Mouse (Mus musculus) heart, embryonic 12.5 days (tissue): ENCODE results near the gene Cbln4. TPM values are rescaled to one million over a fixed set of nuclear protein-coding genes. Genes with fewer than 3 reads are reported as not detected.

Experiments
- ATAC-seq: fragments of 200-750 bp; cut with Nextera tagmentation; 2 replicates; pipeline ENCODE4 v1.8.0; 2017; ENCODE audit warnings: moderate TSS enrichment, moderate library complexity; ENCODE audit not compliant: insufficient number of reproducible peaks, low FRiP score
- H3K27ac ChIP-seq: fragments of 300-500 bp; sonication (generic); 2 replicates; pipeline ENCODE4 v1.5.1; 2016; ENCODE audit warnings: mild to moderate bottlenecking, moderate library complexity; ENCODE audit not compliant: poor library complexity, severe bottlenecking
- H3K27me3 ChIP-seq: fragments of 300-500 bp; sonication (generic); replicated peaks from 2 replicates; pipeline ENCODE4 v1.6.1; 2016; ENCODE audit warnings: mild to moderate bottlenecking, moderate library complexity
- H3K36me3 ChIP-seq: fragments of 300-500 bp; sonication (generic); 2 replicates; pipeline ENCODE4 v1.6.1; 2016; ENCODE audit warnings: mild to moderate bottlenecking, moderate library complexity
- H3K4me1 ChIP-seq: fragments of 300-500 bp; sonication (generic); replicated peaks from 2 replicates; pipeline ENCODE4 v1.6.1; 2016; ENCODE audit warnings: mild to moderate bottlenecking
- H3K4me2 ChIP-seq: fragments of 300-500 bp; sonication (generic); 2 replicates; pipeline ENCODE4 v1.6.1; 2016; ENCODE audit warnings: mild to moderate bottlenecking, moderate library complexity
- H3K4me3 ChIP-seq: fragments of 300-500 bp; sonication (generic); 2 replicates; pipeline ENCODE4 v1.5.1; 2016; ENCODE audit warnings: mild to moderate bottlenecking
- H3K9ac ChIP-seq: fragments of 300-500 bp; sonication (generic); 2 replicates; pipeline ENCODE4 v1.6.1; 2016; ENCODE audit warnings: mild to moderate bottlenecking, moderate library complexity
- H3K9me3 ChIP-seq: fragments of 300-500 bp; sonication (generic); replicated peaks from 2 replicates; pipeline ENCODE4 v1.6.1; 2016; ENCODE audit warnings: mild to moderate bottlenecking, moderate library complexity
- WGBS: fragments of 180-500 bp; shearing (Covaris S2); methylation state at CpG from one replicate; pipeline ENCODE4 v1.1.7; 2016; 5-methylcytosine and 5-hydroxymethylcytosine counted together
- polyA plus RNA-seq: library from polyadenylated mRNA; unstranded; fragments of >200 nt; fragmentation: Nextera tagmentation; extraction: Ambion mirVana; gene quantifications from 2 replicates; pipeline ENCODE4 v1.2.1, GENCODE M21; 2016

Cbln4 gene
- 0.11 and 0.18 TPM in 2 replicates for polyA plus RNA-seq

GRCm38 (mm10) chr2:172043235-172043610 lies at the start of gene Cbln4:
Cbln4 (minus strand) TSS chr2:172043466.
- peak within 1 kb of the TSS; percentile 76 for H3K4me2 ChIP-seq
- peaks cover 54% of the 10 kb centered on the region for H3K27me3 ChIP-seq
- under 1% methylated on average over 23 of the region's 23 CpGs for whole genome bisulfite sequencing
- no peak for ATAC-seq
- no peaks in the 10 kb centered on the region for H3K9me3 ChIP-seq
- no peaks in the 10 kb centered on the region for H3K36me3 ChIP-seq
- no peak within 1 kb of the TSS for H3K27ac ChIP-seq
- no peak within 1 kb of the TSS for H3K9ac ChIP-seq
- H3K4me1 ChIP-seq, result peaks cover 30% of the 10 kb centered on the region
- peak within 1 kb of the TSS; percentile 43 for H3K4me3 ChIP-seq

DNA sequence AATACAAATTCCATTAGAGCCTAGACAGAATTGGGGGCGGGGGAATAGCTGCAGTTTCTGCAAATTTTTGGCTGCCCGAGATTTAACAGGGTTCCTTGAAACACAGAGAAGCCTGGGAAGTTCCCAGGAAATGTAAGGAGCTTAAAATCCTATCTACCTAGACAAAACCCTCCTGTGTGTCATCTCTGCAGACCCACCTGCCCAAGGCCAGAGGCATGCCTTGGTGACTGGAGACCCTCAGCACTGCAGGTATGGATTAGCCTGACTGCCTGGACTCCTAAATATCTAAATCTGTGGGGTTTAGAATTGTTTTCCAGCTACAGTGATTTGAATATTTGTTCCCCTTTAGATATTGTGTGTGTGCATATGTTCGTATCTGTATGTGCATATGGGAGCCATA lies 35.3 kb upstream of the Cbln4 start:
- Histone ChIP-seq H3K36me3 (no peaks in the 10 kb centered on the region), H3K4me3 (no peak overlapping the region), H3K9ac (no peak overlapping the region), H3K9me3 (no peaks in the 10 kb centered on the region), H3K27ac (no peak overlapping the region), H3K27me3 (no peaks in the 10 kb centered on the region), H3K4me2 (no peak overlapping the region), H3K4me1 (no peaks in the 10 kb centered on the region)
- no peak for ATAC-seq
- WGBS, result 74% methylated on average over 3 of the region's 3 CpGs

GRCm38 (mm10) chr2:172076295-172076694 lies 33.0 kb upstream of the Cbln4 start:
- Histone ChIP-seq H3K4me3 (no peak overlapping the region), H3K27me3 (no peaks in the 10 kb centered on the region), H3K27ac (no peak overlapping the region), H3K36me3 (no peaks in the 10 kb centered on the region), H3K4me1 (no peaks in the 10 kb centered on the region), H3K9ac (no peak overlapping the region), H3K9me3 (no peaks in the 10 kb centered on the region; the same call in 1 of the 2 replicates), H3K4me2 (no peak overlapping the region)
- no peak for ATAC-seq
- 75% methylated on average over 5 of the region's 5 CpGs for WGBS

- Histone ChIP-seq H3K36me3 (no peaks in the 10 kb centered on the region), H3K4me3 (no peak overlapping the region), H3K9me3 (peaks cover 10% of the 10 kb centered on the region), H3K4me1 (no peaks in the 10 kb centered on the region), H3K4me2 (no peak overlapping the region), H3K27me3 (no peaks in the 10 kb centered on the region), H3K27ac (no peak overlapping the region), H3K9ac (no peak overlapping the region)
- no peak for ATAC-seq
- WGBS, result 73% methylated on average over 7 of the region's 7 CpGs
Measured at GRCm38 (mm10) chr2:172062876-172063275, 19.6 kb upstream of the Cbln4 start.

DNA sequence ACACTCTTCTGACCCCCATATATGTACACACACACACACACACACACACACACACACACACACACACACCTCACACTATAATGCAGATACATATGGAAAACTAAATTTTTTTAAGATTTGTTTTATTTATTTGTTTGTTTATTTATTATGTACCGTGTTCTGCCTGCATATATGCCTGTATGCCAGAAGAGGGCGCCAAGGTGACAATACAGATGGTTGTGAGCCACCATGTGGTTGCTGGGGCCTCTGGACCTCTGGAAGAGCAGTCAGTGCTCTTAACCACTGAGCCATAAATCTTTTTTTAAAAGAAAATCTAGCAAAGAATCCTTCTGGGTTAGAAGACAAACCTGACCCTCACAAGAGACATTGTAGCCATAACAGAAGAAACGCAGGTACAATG lies 16.5 kb upstream of the Cbln4 start:
- Histone ChIP-seq H3K36me3 (no peaks in the 10 kb centered on the region), H3K4me1 (no peaks in the 10 kb centered on the region), H3K4me3 (no peak overlapping the region), H3K27ac (no peak overlapping the region), H3K9me3 (no peaks in the 10 kb centered on the region), H3K4me2 (no peak overlapping the region), H3K27me3 (no peaks in the 10 kb centered on the region), H3K9ac (no peak overlapping the region)
- 59% methylated on average over 3 of the region's 3 CpGs for whole genome bisulfite sequencing
- no peak for ATAC-seq

GRCm38 (mm10) chr2:172058936-172059665 lies 15.8 kb upstream of the Cbln4 start:
- no peaks in the 10 kb centered on the region for H3K4me1 ChIP-seq
- H3K9ac ChIP-seq, result no peak overlapping the region
- H3K9me3 ChIP-seq, result no peaks in the 10 kb centered on the region
- no peak overlapping the region for H3K27ac ChIP-seq
- 77% methylated on average over 7 of the region's 7 CpGs for WGBS
- no peak overlapping the region for H3K4me3 ChIP-seq
- H3K27me3 ChIP-seq, result no peaks in the 10 kb centered on the region
- no peak overlapping the region for H3K4me2 ChIP-seq
- no peak for ATAC-seq
- no peaks in the 10 kb centered on the region for H3K36me3 ChIP-seq

GRCm38 (mm10) chr2:172046002-172046401 lies 2.7 kb upstream of the Cbln4 start:
- Histone ChIP-seq H3K36me3 (no peaks in the 10 kb centered on the region), H3K9me3 (no peaks in the 10 kb centered on the region), H3K4me2 (no peak overlapping the region), H3K27ac (no peak overlapping the region), H3K9ac (no peak overlapping the region), H3K4me3 (no peak overlapping the region), H3K27me3 (peaks cover 47% of the 10 kb centered on the region), H3K4me1 (peaks cover 30% of the 10 kb centered on the region)
- 28% methylated on average over 7 of the region's 7 CpGs for WGBS
- peak; percentile 58 for ATAC-seq

- H3K36me3 ChIP-seq, result no peaks in the 10 kb centered on the region
- under 1% methylated on average over 46 of the region's 46 CpGs for WGBS
- H3K4me3 ChIP-seq, result peak overlapping the region; percentile 43
- H3K27me3 ChIP-seq, result peaks cover 53% of the 10 kb centered on the region
- no peak overlapping the region for H3K27ac ChIP-seq
- H3K4me2 ChIP-seq, result peak overlapping the region; percentile 76
- H3K4me1 ChIP-seq, result peaks cover 30% of the 10 kb centered on the region
- ATAC-seq, result no peak
- no peak overlapping the region for H3K9ac ChIP-seq
- H3K9me3 ChIP-seq, result no peaks in the 10 kb centered on the region
Measured at GRCm38 (mm10) chr2:172042607-172043234, 545 bp downstream of the Cbln4 start.

GRCm38 (mm10) chr2:172042125-172042524 lies 1.1 kb downstream of the Cbln4 start:
- Histone ChIP-seq H3K4me2 (peak overlapping the region; percentile 76), H3K4me3 (peak overlapping the region; percentile 43), H3K36me3 (no peaks in the 10 kb centered on the region), H3K9me3 (no peaks in the 10 kb centered on the region), H3K27ac (no peak overlapping the region), H3K4me1 (peaks cover 30% of the 10 kb centered on the region), H3K9ac (no peak overlapping the region), H3K27me3 (peaks cover 53% of the 10 kb centered on the region)
- peak; percentile 67 for ATAC-seq
- WGBS, result under 1% methylated on average over 34 of the region's 34 CpGs

DNA sequence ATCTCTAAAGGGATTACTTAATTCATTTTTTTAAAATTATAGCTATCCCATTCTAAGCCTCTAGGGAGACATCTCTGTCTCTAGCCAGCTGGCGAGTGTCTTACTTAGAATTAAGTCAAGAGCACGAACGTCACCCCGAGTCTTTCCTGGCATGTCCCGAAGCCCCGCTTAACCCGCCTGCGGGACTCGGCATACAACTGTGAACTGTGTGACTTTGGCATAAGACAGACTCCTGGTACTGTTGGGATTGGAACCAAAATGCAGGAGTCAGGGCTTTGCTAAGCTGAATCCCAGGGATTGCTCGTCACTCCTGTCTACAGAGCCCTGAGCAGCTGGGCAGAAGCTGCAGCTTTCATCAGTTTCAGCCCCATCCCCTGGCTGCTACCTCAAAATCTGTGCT lies 2.4 kb downstream of the Cbln4 start:
- no peak overlapping the region for H3K4me2 ChIP-seq
- no peaks in the 10 kb centered on the region for H3K9me3 ChIP-seq
- H3K9ac ChIP-seq, result no peak overlapping the region
- no peak overlapping the region for H3K27ac ChIP-seq
- H3K36me3 ChIP-seq, result no peaks in the 10 kb centered on the region
- 66% methylated on average over 10 of the region's 10 CpGs for WGBS
- H3K4me3 ChIP-seq, result no peak overlapping the region
- ATAC-seq, result no peak
- H3K4me1 ChIP-seq, result peaks cover 21% of the 10 kb centered on the region
- H3K27me3 ChIP-seq, result peaks cover 53% of the 10 kb centered on the region

DNA sequence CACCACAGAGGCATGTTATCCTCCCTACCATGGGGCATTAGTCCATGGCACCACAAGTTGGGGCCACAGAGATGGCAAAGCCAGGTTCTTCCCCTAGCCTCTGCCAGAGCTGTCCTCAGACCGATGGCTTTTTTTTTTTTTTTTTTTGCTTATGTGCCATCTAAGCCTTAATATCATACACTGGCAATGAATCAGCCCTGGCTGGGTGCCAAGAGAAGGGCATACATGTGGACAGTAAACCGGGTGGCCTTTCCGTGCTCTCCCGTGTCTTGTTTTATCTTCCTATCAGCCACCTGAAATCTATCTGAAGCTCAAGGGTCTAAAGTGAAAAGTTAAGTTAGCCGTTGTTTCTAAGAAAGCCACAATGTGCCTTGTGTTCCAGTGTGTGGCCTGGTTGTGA lies 3.7 kb downstream of the Cbln4 start:
- no peak overlapping the region for H3K4me2 ChIP-seq
- WGBS, result 84% methylated on average over 5 of the region's 5 CpGs
- H3K4me3 ChIP-seq, result no peak overlapping the region
- no peaks in the 10 kb centered on the region for H3K36me3 ChIP-seq
- H3K4me1 ChIP-seq, result peaks cover 17% of the 10 kb centered on the region
- H3K27ac ChIP-seq, result no peak overlapping the region
- H3K27me3 ChIP-seq, result peaks cover 52% of the 10 kb centered on the region
- no peak overlapping the region for H3K9ac ChIP-seq
- no peak for ATAC-seq
- no peaks in the 10 kb centered on the region for H3K9me3 ChIP-seq
